Mouse (Mus musculus): ENCODE data around the gene Klrg1. TPM values are rescaled to one million over a fixed set of nuclear protein-coding genes. Genes with fewer than 3 reads are reported as not detected.
A peak's percentile ranks its signal among the peaks of the same experiment; 100 is the strongest.

Gene Klrg1
- polyA plus RNA-seq (2015; fragmentation: Nextera tagmentation; extraction: Ambion mirVana): not detected in 2 replicates

DNA sequence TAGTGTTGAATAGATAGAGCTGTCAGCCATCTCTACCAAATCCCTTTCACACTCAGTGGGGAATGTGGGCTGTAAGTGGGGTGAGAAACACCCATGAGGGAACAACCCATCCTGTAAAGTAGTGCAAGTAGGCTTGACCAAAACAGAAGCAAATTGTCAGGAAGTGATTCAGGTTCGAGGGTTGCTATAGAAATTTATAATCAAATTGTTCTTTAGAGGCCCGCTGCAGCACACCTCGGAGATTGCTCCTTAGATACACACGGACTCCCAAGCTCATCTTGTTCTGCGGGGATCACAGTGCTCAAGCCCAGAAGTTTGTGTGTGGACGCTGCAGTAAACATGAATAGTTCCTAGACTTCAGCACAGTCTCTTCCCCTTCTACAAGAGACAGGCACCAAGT is at the start of gene Klrg1:
Klrg1 (minus strand) TSS at position 101 of the 400 bp plus-strand sequence.
- Histone ChIP-seq H3K4me2 (ENCODE audit: low read depth, low read length) (no peak within 1 kb of the TSS), H3K9ac (ENCODE audit: low read length) (no peak within 1 kb of the TSS), H3K27me3 (ENCODE audit: control insufficient read depth, insufficient read depth, low read length) (no peaks in the 10 kb centered on the region), H3K36me3 (ENCODE audit: control insufficient read depth, insufficient read depth) (no peaks in the 10 kb centered on the region), H3K4me3 (ENCODE audit: low read length) (no peak within 1 kb of the TSS), H3K27ac (ENCODE audit: low read length) (no peak within 1 kb of the TSS), H3K9me3 (replicated peaks; ENCODE audit: control insufficient read depth, low read length) (no peaks in the 10 kb centered on the region), H3K4me1 (ENCODE audit: control insufficient read depth, insufficient read depth, low read length) (no peaks in the 10 kb centered on the region)
- no peak for ATAC-seq (replicated peaks; ENCODE audit: extremely low read depth, insufficient read depth, low FRiP score)
- WGBS: 78% methylated on average over 6 of the region's 6 CpGs

DNA sequence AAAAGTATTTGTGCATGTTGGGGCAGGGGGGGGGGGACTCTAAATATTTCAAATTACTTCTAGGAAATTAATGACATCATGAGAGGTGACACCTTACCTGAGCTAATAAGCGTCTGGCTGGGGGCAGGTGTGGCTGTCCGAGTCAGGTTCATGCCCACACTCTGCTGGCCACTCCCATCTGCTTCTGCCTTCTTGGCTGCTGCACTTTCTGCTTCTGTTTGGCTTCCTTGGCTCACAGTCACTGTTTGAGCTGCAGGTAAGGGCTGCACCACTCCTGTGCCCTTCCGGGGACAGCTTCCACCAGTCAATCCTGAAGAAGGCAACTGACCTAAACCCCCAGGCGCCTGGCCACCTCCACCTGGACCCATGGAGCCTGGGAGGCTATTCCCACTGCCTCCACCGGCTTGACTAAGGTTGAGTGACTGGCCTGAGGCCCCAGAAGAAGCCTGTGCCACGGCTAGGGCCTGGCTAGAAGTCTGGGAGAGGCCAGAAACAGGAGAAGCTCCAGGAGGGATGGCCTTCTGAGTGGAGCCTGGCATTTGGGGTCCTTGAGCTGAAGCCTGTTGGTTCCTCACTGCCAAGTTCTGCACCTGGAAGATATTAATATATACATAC is 42.8 kb upstream of the Klrg1 start:
- Histone ChIP-seq H3K27me3 (ENCODE audit: control insufficient read depth, insufficient read depth, low read length) (no peaks in the 10 kb centered on the region), H3K36me3 (ENCODE audit: control insufficient read depth, insufficient read depth) (peaks cover 38% of the 10 kb centered on the region), H3K4me3 (ENCODE audit: low read length) (no peak overlapping the region), H3K9ac (ENCODE audit: low read length) (no peak overlapping the region), H3K4me1 (ENCODE audit: control insufficient read depth, insufficient read depth, low read length) (no peaks in the 10 kb centered on the region), H3K9me3 (replicated peaks; ENCODE audit: control insufficient read depth, low read length) (no peaks in the 10 kb centered on the region), H3K27ac (ENCODE audit: low read length) (no peak overlapping the region), H3K4me2 (ENCODE audit: low read depth, low read length) (no peak overlapping the region)
- no peak for ATAC-seq (replicated peaks; ENCODE audit: extremely low read depth, insufficient read depth, low FRiP score)
- WGBS: 90% methylated on average over 6 of the region's 6 CpGs

DNA sequence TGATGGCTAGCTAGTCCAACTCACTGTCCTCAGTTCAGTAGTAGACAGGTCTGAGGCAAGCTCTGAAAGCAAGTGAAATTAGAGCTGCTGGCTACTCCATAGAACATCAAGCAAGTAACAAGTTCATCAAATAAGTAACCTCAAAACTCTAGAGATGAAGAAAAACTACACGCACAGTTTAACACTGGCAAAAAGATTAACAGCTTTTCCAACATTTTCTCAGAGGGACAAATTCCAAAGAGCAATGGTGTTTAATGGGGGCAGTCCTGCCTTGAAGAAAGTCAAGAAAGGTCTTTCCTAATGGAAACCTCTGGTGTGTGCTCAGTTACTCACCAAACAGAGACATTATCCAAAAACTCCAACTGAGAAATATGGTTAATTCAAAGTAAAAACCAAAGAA is 36.0 kb upstream of the Klrg1 start:
- no peak for ATAC-seq (replicated peaks; ENCODE audit: extremely low read depth, insufficient read depth, low FRiP score)
- Histone ChIP-seq H3K4me2 (ENCODE audit: low read depth, low read length) (no peak overlapping the region), H3K36me3 (ENCODE audit: control insufficient read depth, insufficient read depth) (peaks cover 49% of the 10 kb centered on the region), H3K27ac (ENCODE audit: low read length) (no peak overlapping the region), H3K9me3 (replicated peaks; ENCODE audit: control insufficient read depth, low read length) (no peaks in the 10 kb centered on the region), H3K4me3 (ENCODE audit: low read length) (no peak overlapping the region), H3K9ac (ENCODE audit: low read length) (no peak overlapping the region), H3K27me3 (ENCODE audit: control insufficient read depth, insufficient read depth, low read length) (no peaks in the 10 kb centered on the region), H3K4me1 (ENCODE audit: control insufficient read depth, insufficient read depth, low read length) (no peaks in the 10 kb centered on the region)
- WGBS: 94% methylated on average over 1 of the region's 1 CpGs

DNA sequence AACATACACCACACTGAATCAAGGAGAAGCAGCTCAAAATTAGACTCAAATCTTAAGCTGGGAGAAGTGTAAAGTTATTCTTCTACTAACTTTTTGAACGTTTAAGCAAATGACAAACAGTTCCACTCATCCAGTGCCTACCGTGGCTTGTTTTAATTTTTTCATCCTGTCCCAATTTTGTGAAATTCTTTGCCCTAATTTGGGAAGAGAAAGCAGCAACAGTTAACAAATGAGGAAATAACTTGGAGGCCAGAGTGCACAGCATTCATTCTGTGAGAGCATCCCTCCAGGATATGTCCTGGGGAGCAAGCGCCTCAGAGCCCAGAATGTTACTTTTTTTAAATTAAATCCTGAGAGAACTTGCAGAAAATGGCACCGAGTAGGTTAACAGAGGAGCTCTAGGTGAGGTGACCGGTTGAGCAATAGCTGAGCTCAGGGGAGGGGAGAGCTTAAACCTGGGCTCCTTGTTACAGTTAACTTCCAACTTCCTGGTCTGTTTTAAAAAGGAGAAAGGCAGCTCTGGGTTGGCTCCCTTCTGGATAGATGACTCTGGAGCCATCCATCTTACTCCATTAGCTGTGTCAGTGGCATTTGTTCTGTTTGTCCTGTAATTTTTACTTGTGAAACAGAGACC is 27.6 kb upstream of the Klrg1 start:
- Histone ChIP-seq H3K4me2 (ENCODE audit: low read depth, low read length) (peak overlapping the region; percentile 69), H3K9ac (ENCODE audit: low read length) (peak overlapping the region; percentile 90), H3K27me3 (ENCODE audit: control insufficient read depth, insufficient read depth, low read length) (no peaks in the 10 kb centered on the region), H3K36me3 (ENCODE audit: control insufficient read depth, insufficient read depth) (peaks cover 15% of the 10 kb centered on the region), H3K27ac (ENCODE audit: low read length) (no peak overlapping the region), H3K4me3 (ENCODE audit: low read length) (peak overlapping the region; percentile 92), H3K9me3 (replicated peaks; ENCODE audit: control insufficient read depth, low read length) (no peaks in the 10 kb centered on the region), H3K4me1 (ENCODE audit: control insufficient read depth, insufficient read depth, low read length) (peaks cover 21% of the 10 kb centered on the region)
- ATAC-seq (replicated peaks; ENCODE audit: extremely low read depth, insufficient read depth, low FRiP score): no peak
- WGBS: 62% methylated on average over 5 of the region's 5 CpGs

DNA sequence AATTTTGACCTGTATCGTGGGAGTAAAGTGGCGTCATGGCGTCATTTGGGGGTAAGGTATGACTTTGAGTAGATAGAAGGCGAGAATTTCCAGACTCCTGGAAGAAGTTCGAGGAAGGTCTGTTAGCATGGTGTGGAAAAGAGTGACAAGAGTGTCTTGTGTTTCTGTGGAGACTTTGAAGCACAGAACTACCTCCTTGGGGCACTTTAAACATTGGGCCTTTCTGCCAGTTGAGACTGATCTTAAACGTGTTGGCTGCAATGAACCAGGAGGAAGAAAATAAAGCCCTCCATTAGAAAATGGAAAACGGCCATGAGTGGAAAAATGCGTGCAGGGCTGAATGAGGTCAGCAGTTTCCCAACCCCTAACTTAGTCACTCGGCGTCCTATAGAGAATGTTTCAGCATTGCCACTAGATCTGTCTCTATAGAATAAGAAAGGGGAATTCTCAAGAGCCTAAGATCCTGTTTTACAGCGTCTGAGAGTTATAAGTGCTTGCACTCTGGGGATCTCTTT is 26.8 kb upstream of the Klrg1 start:
- peaks cover 21% of the 10 kb centered on the region for H3K4me1 ChIP-seq (ENCODE audit: control insufficient read depth, insufficient read depth, low read length)
- peak overlapping the region; percentile 92 for H3K4me3 ChIP-seq (ENCODE audit: low read length)
- no peak overlapping the region; the same call in 1 of the 2 replicates for H3K27ac ChIP-seq (ENCODE audit: low read length)
- no peak for ATAC-seq (replicated peaks; ENCODE audit: extremely low read depth, insufficient read depth, low FRiP score)
- H3K9ac ChIP-seq (ENCODE audit: low read length): peak overlapping the region; percentile 90
- no peaks in the 10 kb centered on the region for H3K27me3 ChIP-seq (ENCODE audit: control insufficient read depth, insufficient read depth, low read length)
- H3K36me3 ChIP-seq (ENCODE audit: control insufficient read depth, insufficient read depth): peaks cover 8% of the 10 kb centered on the region; the same call in 1 of the 2 replicates
- WGBS: 6% methylated on average over 11 of the region's 11 CpGs
- H3K9me3 ChIP-seq (replicated peaks; ENCODE audit: control insufficient read depth, low read length): no peaks in the 10 kb centered on the region
- peak overlapping the region; percentile 69 for H3K4me2 ChIP-seq (ENCODE audit: low read depth, low read length)

DNA sequence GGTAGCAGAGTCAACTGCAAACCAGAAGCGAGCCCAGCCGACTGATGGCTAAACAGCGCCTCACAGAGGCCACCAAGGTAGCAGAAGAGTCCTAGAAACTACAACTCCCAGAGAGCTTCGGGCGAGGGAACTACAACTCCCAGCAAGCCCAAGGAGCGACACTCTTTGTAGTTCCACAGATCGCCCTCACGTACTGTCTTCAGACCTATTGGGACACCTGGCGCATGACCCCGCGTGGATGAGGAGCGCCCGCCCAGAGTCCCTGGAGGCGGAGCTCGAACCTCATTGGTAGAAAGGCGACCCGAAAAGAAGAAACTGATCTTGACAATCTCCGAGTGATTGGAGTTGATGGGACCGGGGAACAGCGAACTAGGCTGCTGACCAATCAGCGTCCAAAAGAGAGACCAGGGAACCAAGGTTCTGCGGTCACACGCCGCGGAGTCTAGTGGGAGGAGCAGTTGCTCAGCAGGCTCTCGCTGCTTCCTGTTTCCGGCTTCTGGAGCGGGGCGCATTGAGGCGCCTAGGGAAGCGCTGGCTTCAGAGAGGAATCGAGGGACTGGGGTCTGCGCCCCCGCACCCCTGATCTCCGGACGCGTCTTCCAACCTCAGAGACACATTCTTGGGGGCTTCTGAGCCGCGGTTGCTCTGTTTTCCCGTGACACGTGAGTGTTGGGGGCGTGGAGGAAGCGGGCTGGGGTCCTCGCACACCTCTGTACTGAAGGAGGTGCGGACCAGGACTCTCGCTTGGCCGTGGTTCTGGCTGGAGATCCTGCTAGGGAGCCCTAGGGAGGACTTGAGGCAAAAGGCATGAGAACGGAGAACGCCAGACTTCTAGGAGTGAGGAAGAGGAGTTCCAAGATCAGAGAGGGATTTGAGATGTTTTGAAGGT is 26.1 kb upstream of the Klrg1 start, which contains the start of gene M6pr:
M6pr (plus strand) TSS at position 216 of the 889 bp plus-strand sequence.
- WGBS: 0% methylated on average over 49 of the region's 49 CpGs

DNA sequence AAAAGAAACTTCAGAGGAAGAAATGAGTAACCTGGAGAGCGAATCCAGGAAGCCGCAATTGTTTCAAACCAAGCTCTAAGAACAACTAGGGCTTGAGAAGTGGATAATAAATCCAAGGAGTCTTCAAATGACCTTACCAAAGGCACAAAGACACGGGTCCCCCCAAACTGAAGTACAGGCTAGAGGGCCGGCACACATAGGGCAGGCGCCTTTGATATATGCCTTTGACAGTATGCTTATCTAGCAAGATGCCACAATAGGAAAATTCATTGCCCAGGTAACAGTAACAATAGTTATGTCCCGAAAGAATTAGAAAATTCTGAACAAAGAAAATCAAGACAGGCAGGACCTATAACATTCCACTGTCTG is 25.4 kb upstream of the Klrg1 start:
- Histone ChIP-seq H3K4me3 (ENCODE audit: low read length) (peak overlapping the region; percentile 92), H3K36me3 (ENCODE audit: control insufficient read depth, insufficient read depth) (0 out of 2 replicates have a peak, but pooled peaks cover 3% of the 10 kb centered on the region), H3K9me3 (replicated peaks; ENCODE audit: control insufficient read depth, low read length) (no peaks in the 10 kb centered on the region), H3K4me1 (ENCODE audit: control insufficient read depth, insufficient read depth, low read length) (peaks cover 21% of the 10 kb centered on the region), H3K27me3 (ENCODE audit: control insufficient read depth, insufficient read depth, low read length) (no peaks in the 10 kb centered on the region), H3K4me2 (ENCODE audit: low read depth, low read length) (peak overlapping the region; percentile 14; the same call in 1 of the 2 replicates), H3K9ac (ENCODE audit: low read length) (no peak overlapping the region), H3K27ac (ENCODE audit: low read length) (no peak overlapping the region)
- 0 out of 2 replicates have a peak, but pooled peaks have one; percentile 1 for ATAC-seq (replicated peaks; ENCODE audit: extremely low read depth, insufficient read depth, low FRiP score)
- 65% methylated on average over 6 of the region's 6 CpGs for WGBS

More for the DNA sequence above, 26.1 kb upstream of the Klrg1 start, which contains the start of gene M6pr:
- Histone ChIP-seq H3K9ac (ENCODE audit: low read length) (peak within 1 kb of the TSS; percentile 90), H3K4me2 (ENCODE audit: low read depth, low read length) (peak within 1 kb of the TSS; percentile 69), H3K27me3 (ENCODE audit: control insufficient read depth, insufficient read depth, low read length) (no peaks in the 10 kb centered on the region), H3K9me3 (replicated peaks; ENCODE audit: control insufficient read depth, low read length) (no peaks in the 10 kb centered on the region), H3K4me1 (ENCODE audit: control insufficient read depth, insufficient read depth, low read length) (peaks cover 21% of the 10 kb centered on the region), H3K27ac (ENCODE audit: low read length) (peak within 1 kb of the TSS; percentile 69), H3K4me3 (ENCODE audit: low read length) (peak within 1 kb of the TSS; percentile 92), H3K36me3 (ENCODE audit: control insufficient read depth, insufficient read depth) (peaks cover 8% of the 10 kb centered on the region; the same call in 1 of the 2 replicates)
- ATAC-seq (replicated peaks; ENCODE audit: extremely low read depth, insufficient read depth, low FRiP score): peak; percentile 99

DNA sequence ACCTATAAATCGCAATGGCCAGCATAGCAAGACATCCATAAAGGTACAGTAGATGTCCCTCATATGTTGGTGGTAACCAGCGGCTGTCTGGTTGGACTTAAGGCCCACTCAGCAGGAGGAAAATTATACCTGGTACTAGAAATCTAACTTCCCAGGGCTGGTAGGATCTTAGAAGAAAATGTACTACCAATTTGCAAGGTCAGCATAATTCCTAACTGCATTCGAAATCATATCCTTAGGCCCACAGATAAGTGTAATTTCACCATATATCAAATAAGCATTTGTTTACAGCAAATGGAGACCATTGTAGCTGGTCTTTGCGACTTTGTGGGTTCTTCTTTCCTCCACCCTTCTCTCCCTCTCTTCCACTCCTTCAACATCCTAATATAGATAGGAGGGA is 24.0 kb upstream of the Klrg1 start:
- peaks cover 21% of the 10 kb centered on the region for H3K4me1 ChIP-seq (ENCODE audit: control insufficient read depth, insufficient read depth, low read length)
- H3K27me3 ChIP-seq (ENCODE audit: control insufficient read depth, insufficient read depth, low read length): no peaks in the 10 kb centered on the region
- H3K27ac ChIP-seq (ENCODE audit: low read length): no peak overlapping the region
- 78% methylated on average over 4 of the region's 4 CpGs for WGBS
- no peak for ATAC-seq (replicated peaks; ENCODE audit: extremely low read depth, insufficient read depth, low FRiP score)
- H3K9ac ChIP-seq (ENCODE audit: low read length): no peak overlapping the region
- H3K4me3 ChIP-seq (ENCODE audit: low read length): no peak overlapping the region
- H3K9me3 ChIP-seq (replicated peaks; ENCODE audit: control insufficient read depth, low read length): no peaks in the 10 kb centered on the region
- no peaks in the 10 kb centered on the region for H3K36me3 ChIP-seq (ENCODE audit: control insufficient read depth, insufficient read depth)
- no peak overlapping the region for H3K4me2 ChIP-seq (ENCODE audit: low read depth, low read length)

Measured in heart, embryonic 16.5 days (tissue).